Mouse (Mus musculus): Measurements from ENCODE around the gene Tomm20l.

GRCm38 (mm10) chr12:71136974-71137491 is 25.8 kb downstream of the Tomm20l start:
- TF ChIP-seq CTCF (IDR thresholded peaks at IDR 0.05; ENCODE audit: borderline replicate concordance, extremely low read depth, insufficient read depth, insufficient read length) = no peak
- TF ChIP-seq POLR2A (IDR thresholded peaks at IDR 0.05; ENCODE audit: borderline replicate concordance, extremely low read depth, insufficient read depth, insufficient read length, poor library complexity, severe bottlenecking) = peak; percentile 57; the same call in 1 of the 2 replicates

All from brain, embryonic 14.5 days (tissue).